Mouse (Mus musculus) forebrain, embryonic 13.5 days (tissue): ENCODE measurements around the gene Cnih2. TPM values are rescaled to one million over a fixed set of nuclear protein-coding genes. Genes with fewer than 3 reads are reported as not detected.
A peak's percentile ranks its signal among the peaks of the same experiment; 100 is the strongest.

ENCODE experiments used
- ATAC-seq: fragments of 200-750 bp; cut with Nextera tagmentation; 2 replicates; pipeline ENCODE4 v1.8.0; 2017
- H3K27ac ChIP-seq: fragments of 300-500 bp; sonication (generic); 2 replicates; pipeline ENCODE4 v1.5.1; 2015; ENCODE audit warnings: inconsistent platforms, mild to moderate bottlenecking, moderate library complexity
- H3K27me3 ChIP-seq: fragments of 300-500 bp; sonication (generic); 2 replicates; pipeline ENCODE4 v1.6.1; 2015; ENCODE audit warnings: mild to moderate bottlenecking, inconsistent platforms
- H3K36me3 ChIP-seq: fragments of 300-500 bp; sonication (generic); 2 replicates; pipeline ENCODE4 v1.6.1; 2015; ENCODE audit warnings: mild to moderate bottlenecking, inconsistent platforms; ENCODE audit not compliant: poor library complexity, severe bottlenecking
- H3K4me1 ChIP-seq: fragments of 300-500 bp; sonication (generic); 2 replicates; pipeline ENCODE4 v1.6.1; 2015; ENCODE audit warnings: inconsistent platforms
- H3K4me2 ChIP-seq: fragments of 300-500 bp; sonication (generic); 2 replicates; pipeline ENCODE4 v1.6.1; 2015; ENCODE audit warnings: inconsistent platforms, mild to moderate bottlenecking, moderate library complexity
- H3K4me3 ChIP-seq: fragments of 300-500 bp; sonication (generic); 2 replicates; pipeline ENCODE4 v1.5.1; 2015; ENCODE audit warnings: mild to moderate bottlenecking, inconsistent platforms
- H3K9ac ChIP-seq: fragments of 300-500 bp; sonication (generic); 2 replicates; pipeline ENCODE4 v1.6.1; 2015; ENCODE audit warnings: mild to moderate bottlenecking, inconsistent platforms
- H3K9me3 ChIP-seq: fragments of 300-500 bp; sonication (generic); replicated peaks from 2 replicates; pipeline ENCODE4 v1.6.1; 2016; ENCODE audit warnings: inconsistent platforms
- WGBS: fragments of 180-500 bp; shearing (Covaris S2); methylation state at CpG from one replicate; pipeline ENCODE4 v1.1.7; 2015; 5-methylcytosine and 5-hydroxymethylcytosine counted together
- polyA plus RNA-seq: library from polyadenylated mRNA; unstranded; fragments of >200 nt; fragmentation: Nextera tagmentation; extraction: Ambion mirVana; gene quantifications from 2 replicates; pipeline ENCODE4 v1.2.1, GENCODE M21; 2015

Cnih2 gene
- polyA plus RNA-seq, 1 experiment from 2014 or later = 208 TPM

- no peak overlapping the region for H3K27ac ChIP-seq
- H3K27me3 ChIP-seq = peaks cover 3% of the 10 kb centered on the region
- WGBS = 47% methylated on average over 5 of the region's 5 CpGs
- 0 out of 2 replicates have a peak, but pooled peaks have one; percentile 28 for ATAC-seq
- H3K9me3 ChIP-seq = no peaks in the 10 kb centered on the region
- H3K4me3 ChIP-seq = no peak overlapping the region
- no peaks in the 10 kb centered on the region for H3K36me3 ChIP-seq
- peaks cover 21% of the 10 kb centered on the region for H3K4me1 ChIP-seq
- H3K4me2 ChIP-seq = no peak overlapping the region
- H3K9ac ChIP-seq = no peak overlapping the region
Measured at GRCm38 (mm10) chr19:5060365-5061330, 37.7 kb downstream of the Cnih2 start.

GRCm38 (mm10) chr19:5058801-5059771, 39.2 kb downstream of the Cnih2 start:
- ATAC-seq = no peak
- Histone ChIP-seq H3K27me3 (peaks cover 8% of the 10 kb centered on the region), H3K4me2 (no peak overlapping the region), H3K27ac (no peak overlapping the region), H3K4me1 (peaks cover 21% of the 10 kb centered on the region), H3K9me3 (no peaks in the 10 kb centered on the region), H3K4me3 (no peak overlapping the region), H3K9ac (no peak overlapping the region), H3K36me3 (no peaks in the 10 kb centered on the region)
- WGBS = 19% methylated on average over 10 of the region's 10 CpGs

- no peak overlapping the region for H3K9ac ChIP-seq
Measured at GRCm38 (mm10) chr19:5057876-5058775, 40.2 kb downstream of the Cnih2 start.

GRCm38 (mm10) chr19:5056251-5056650, 42.1 kb downstream of the Cnih2 start:
- WGBS = 11% methylated on average over 6 of the region's 6 CpGs
- Histone ChIP-seq H3K4me2 (no peak overlapping the region), H3K36me3 (no peaks in the 10 kb centered on the region), H3K27me3 (peaks cover 35% of the 10 kb centered on the region), H3K4me3 (no peak overlapping the region), H3K9me3 (no peaks in the 10 kb centered on the region), H3K4me1 (peaks cover 21% of the 10 kb centered on the region), H3K9ac (no peak overlapping the region), H3K27ac (no peak overlapping the region)
- ATAC-seq = peak; percentile 71

More at GRCm38 (mm10) chr19:5057876-5058775, 40.2 kb downstream of the Cnih2 start:
- Histone ChIP-seq H3K4me2 (no peak overlapping the region), H3K4me1 (peaks cover 21% of the 10 kb centered on the region), H3K27ac (no peak overlapping the region), H3K27me3 (peaks cover 16% of the 10 kb centered on the region), H3K9me3 (no peaks in the 10 kb centered on the region), H3K4me3 (no peak overlapping the region), H3K36me3 (no peaks in the 10 kb centered on the region)
- no peak for ATAC-seq
- WGBS = 27% methylated on average over 16 of the region's 16 CpGs

GRCm38 (mm10) chr19:5053909-5054308, 44.4 kb downstream of the Cnih2 start:
- Histone ChIP-seq H3K4me2 (no peak overlapping the region), H3K9me3 (no peaks in the 10 kb centered on the region), H3K36me3 (peaks cover 11% of the 10 kb centered on the region), H3K4me1 (peaks cover 21% of the 10 kb centered on the region), H3K9ac (no peak overlapping the region), H3K4me3 (no peak overlapping the region), H3K27me3 (peaks cover 48% of the 10 kb centered on the region), H3K27ac (no peak overlapping the region)
- peak; percentile 16; the same call in 1 of the 2 replicates for ATAC-seq
- WGBS = 19% methylated on average over 9 of the region's 9 CpGs

- Histone ChIP-seq H3K27me3 (peaks cover 48% of the 10 kb centered on the region), H3K36me3 (peaks cover 21% of the 10 kb centered on the region), H3K4me2 (no peak overlapping the region), H3K4me3 (no peak overlapping the region), H3K9ac (no peak overlapping the region), H3K27ac (no peak overlapping the region), H3K9me3 (no peaks in the 10 kb centered on the region), H3K4me1 (peaks cover 16% of the 10 kb centered on the region)
- 59% methylated on average over 17 of the region's 17 CpGs for WGBS
- ATAC-seq = no peak
Measured at GRCm38 (mm10) chr19:5052853-5053252, 45.5 kb downstream of the Cnih2 start.

- H3K9ac ChIP-seq = no peak overlapping the region
- 32% methylated on average over 25 of the region's 25 CpGs for WGBS
- no peak overlapping the region for H3K4me2 ChIP-seq
- peaks cover 27% of the 10 kb centered on the region for H3K36me3 ChIP-seq
- no peak overlapping the region for H3K4me3 ChIP-seq
- H3K9me3 ChIP-seq = no peaks in the 10 kb centered on the region
- peaks cover 16% of the 10 kb centered on the region for H3K4me1 ChIP-seq
- peaks cover 48% of the 10 kb centered on the region for H3K27me3 ChIP-seq
- no peak for ATAC-seq
- no peak overlapping the region for H3K27ac ChIP-seq
Measured at GRCm38 (mm10) chr19:5052166-5052822, 46.0 kb downstream of the Cnih2 start.

- H3K27me3 ChIP-seq = peaks cover 48% of the 10 kb centered on the region
- H3K4me1 ChIP-seq = peaks cover 14% of the 10 kb centered on the region
- H3K9ac ChIP-seq = no peak overlapping the region
- ATAC-seq = no peak
- no peak overlapping the region for H3K27ac ChIP-seq
- H3K4me3 ChIP-seq = no peak overlapping the region
- H3K36me3 ChIP-seq = peaks cover 35% of the 10 kb centered on the region
- no peaks in the 10 kb centered on the region for H3K9me3 ChIP-seq
- WGBS = 48% methylated on average over 3 of the region's 3 CpGs
- H3K4me2 ChIP-seq = no peak overlapping the region
Measured at GRCm38 (mm10) chr19:5051515-5051914, 46.8 kb downstream of the Cnih2 start.

GRCm38 (mm10) chr19:5051031-5051430, 47.3 kb downstream of the Cnih2 start:
- H3K9me3 ChIP-seq = no peaks in the 10 kb centered on the region
- 4% methylated on average over 17 of the region's 17 CpGs for WGBS
- H3K4me3 ChIP-seq = no peak overlapping the region
- H3K27ac ChIP-seq = peak overlapping the region; percentile 26; the same call in 1 of the 2 replicates
- peaks cover 39% of the 10 kb centered on the region for H3K36me3 ChIP-seq
- peaks cover 11% of the 10 kb centered on the region for H3K4me1 ChIP-seq
- peaks cover 48% of the 10 kb centered on the region for H3K27me3 ChIP-seq
- H3K9ac ChIP-seq = peak overlapping the region; percentile 23; the same call in 1 of the 2 replicates
- H3K4me2 ChIP-seq = peak overlapping the region; percentile 17; the same call in 1 of the 2 replicates
- no peak; the same call in 1 of the 2 replicates for ATAC-seq

GRCm38 (mm10) chr19:5050047-5050905, 48.0 kb downstream of the Cnih2 start, which contains the start of gene Rin1:
Gene Rin1, plus strand, starts transcription at chr19:5050481.
- Histone ChIP-seq H3K36me3 (peaks cover 46% of the 10 kb centered on the region), H3K4me1 (peaks cover 11% of the 10 kb centered on the region), H3K9me3 (no peaks in the 10 kb centered on the region), H3K27me3 (peaks cover 47% of the 10 kb centered on the region), H3K4me3 (no peak within 1 kb of the TSS), H3K9ac (peak within 1 kb of the TSS; percentile 23; the same call in 1 of the 2 replicates), H3K27ac (peak within 1 kb of the TSS; percentile 26), H3K4me2 (peak within 1 kb of the TSS; percentile 17; the same call in 1 of the 2 replicates)
- peak; percentile 58; the same call in 1 of the 2 replicates for ATAC-seq
- 11% methylated on average over 14 of the region's 14 CpGs for WGBS
